Mouse (Mus musculus): ENCODE data around the gene Fbxo28.
A peak's percentile ranks its signal among the peaks of the same experiment; 100 is the strongest.

Gene Fbxo28

GRCm38 (mm10) chr1:182340821-182341781 is at the start of gene Fbxo28:
Fbxo28 (minus strand) TSS chr1:182341629.
- ATAC-seq (ENCODE audit: insufficient number of reproducible peaks, low FRiP score, low TSS enrichment): peak; percentile 96

- no peak for ATAC-seq (ENCODE audit: insufficient number of reproducible peaks, low FRiP score, low TSS enrichment)
Observed at GRCm38 (mm10) chr1:182388729-182389128, 47.3 kb upstream of the Fbxo28 start.

GRCm38 (mm10) chr1:182386449-182386848 is 45.0 kb upstream of the Fbxo28 start:
- ATAC-seq (ENCODE audit: insufficient number of reproducible peaks, low FRiP score, low TSS enrichment): no peak

GRCm38 (mm10) chr1:182383096-182383495 is 41.7 kb upstream of the Fbxo28 start:
- ATAC-seq (ENCODE audit: insufficient number of reproducible peaks, low FRiP score, low TSS enrichment): no peak

- ATAC-seq (ENCODE audit: insufficient number of reproducible peaks, low FRiP score, low TSS enrichment): no peak
Observed at GRCm38 (mm10) chr1:182381327-182381726, 39.9 kb upstream of the Fbxo28 start.

- no peak for ATAC-seq (ENCODE audit: insufficient number of reproducible peaks, low FRiP score, low TSS enrichment)
Observed at GRCm38 (mm10) chr1:182380683-182381082, 39.3 kb upstream of the Fbxo28 start.

GRCm38 (mm10) chr1:182378876-182379275 is 37.4 kb upstream of the Fbxo28 start:
- no peak for ATAC-seq (ENCODE audit: insufficient number of reproducible peaks, low FRiP score, low TSS enrichment)

- no peak for ATAC-seq (ENCODE audit: insufficient number of reproducible peaks, low FRiP score, low TSS enrichment)
Observed at GRCm38 (mm10) chr1:182378205-182378835, 36.9 kb upstream of the Fbxo28 start.

- ATAC-seq (ENCODE audit: insufficient number of reproducible peaks, low FRiP score, low TSS enrichment): no peak
Observed at GRCm38 (mm10) chr1:182377519-182377918, 36.1 kb upstream of the Fbxo28 start.

- no peak for ATAC-seq (ENCODE audit: insufficient number of reproducible peaks, low FRiP score, low TSS enrichment)
Observed at GRCm38 (mm10) chr1:182376826-182377225, 35.4 kb upstream of the Fbxo28 start.

GRCm38 (mm10) chr1:182376221-182376620 is 34.8 kb upstream of the Fbxo28 start:
- ATAC-seq (ENCODE audit: insufficient number of reproducible peaks, low FRiP score, low TSS enrichment): peak; percentile 95

GRCm38 (mm10) chr1:182371891-182372290 is 30.5 kb upstream of the Fbxo28 start:
- ATAC-seq (ENCODE audit: insufficient number of reproducible peaks, low FRiP score, low TSS enrichment): no peak

- ATAC-seq (ENCODE audit: insufficient number of reproducible peaks, low FRiP score, low TSS enrichment): no peak
Observed at GRCm38 (mm10) chr1:182369435-182369834, 28.0 kb upstream of the Fbxo28 start.

GRCm38 (mm10) chr1:182368782-182369181 is 27.4 kb upstream of the Fbxo28 start:
- no peak for ATAC-seq (ENCODE audit: insufficient number of reproducible peaks, low FRiP score, low TSS enrichment)

- ATAC-seq (ENCODE audit: insufficient number of reproducible peaks, low FRiP score, low TSS enrichment): no peak
Observed at GRCm38 (mm10) chr1:182368309-182368708, 26.9 kb upstream of the Fbxo28 start.

GRCm38 (mm10) chr1:182363683-182364404 is 22.4 kb upstream of the Fbxo28 start:
- ATAC-seq (ENCODE audit: insufficient number of reproducible peaks, low FRiP score, low TSS enrichment): no peak

- ATAC-seq (ENCODE audit: insufficient number of reproducible peaks, low FRiP score, low TSS enrichment): no peak
Observed at GRCm38 (mm10) chr1:182362703-182363102, 21.3 kb upstream of the Fbxo28 start.

GRCm38 (mm10) chr1:182358133-182358532 is 16.7 kb upstream of the Fbxo28 start:
- ATAC-seq (ENCODE audit: insufficient number of reproducible peaks, low FRiP score, low TSS enrichment): no peak

GRCm38 (mm10) chr1:182354504-182355147 is 13.2 kb upstream of the Fbxo28 start:
- no peak for ATAC-seq (ENCODE audit: insufficient number of reproducible peaks, low FRiP score, low TSS enrichment)

- no peak for ATAC-seq (ENCODE audit: insufficient number of reproducible peaks, low FRiP score, low TSS enrichment)
Observed at GRCm38 (mm10) chr1:182349557-182349956, 8.1 kb upstream of the Fbxo28 start.
